Mouse (Mus musculus): Measurements from ENCODE around the gene Edrf1. TPM values are rescaled to one million over a fixed set of nuclear protein-coding genes. Genes with fewer than 3 reads are reported as not detected.

Gene Edrf1
- polyA plus RNA-seq, 1 experiment from 2014 or later, result 4.5 TPM

DNA sequence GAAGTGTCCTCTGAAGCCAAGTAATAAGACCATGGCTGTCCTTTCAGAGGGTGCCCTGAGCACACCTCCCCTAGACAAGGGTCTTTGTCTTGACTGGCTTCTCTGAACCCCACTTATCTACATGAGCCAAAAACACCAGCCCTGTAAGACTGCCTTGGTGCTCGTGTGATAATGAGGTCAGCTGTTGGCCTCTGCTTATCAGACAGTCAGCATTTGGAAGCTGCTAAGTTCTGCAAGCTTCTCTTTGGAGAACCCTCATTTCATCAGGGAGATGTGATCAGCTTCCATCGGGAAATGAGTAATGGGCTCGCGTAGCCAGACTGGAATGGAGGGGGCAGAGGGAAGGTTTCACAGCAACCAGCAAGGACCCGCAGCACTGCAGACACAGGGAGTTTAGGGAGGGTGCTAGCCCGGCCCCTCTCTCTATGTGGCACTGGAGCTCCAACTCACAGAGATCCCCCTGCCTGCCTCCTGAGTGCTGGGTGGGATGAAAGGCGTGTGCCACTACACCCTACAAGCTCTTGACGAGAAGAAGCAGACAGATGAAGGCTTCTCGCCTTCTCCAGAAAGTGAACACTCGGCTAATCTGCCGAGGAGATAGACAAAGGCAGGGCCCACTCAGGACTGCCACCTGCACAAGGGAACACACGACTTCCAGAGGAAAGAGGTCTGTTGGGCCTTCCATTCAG, 60.8 kb downstream of the Edrf1 start:
- Histone ChIP-seq H3K27me3 (ENCODE audit: insufficient read depth, low read length) (no peaks in the 10 kb centered on the region), H3K9ac (replicated peaks) (peak overlapping the region; percentile 57), H3K9me3 (ENCODE audit: low read length) (no peaks in the 10 kb centered on the region), H3K4me2 (ENCODE audit: low read depth, low read length) (peak overlapping the region; percentile 73), H3K36me3 (replicated peaks; ENCODE audit: insufficient read depth, low read length) (peaks cover 54% of the 10 kb centered on the region), H3K4me1 (ENCODE audit: insufficient read depth) (peaks cover 9% of the 10 kb centered on the region), H3K4me3 (ENCODE audit: low read depth, low read length) (peak overlapping the region; percentile 30), H3K27ac (ENCODE audit: low read depth) (peak overlapping the region; percentile 85)
- 54% methylated on average over 12 of the region's 12 CpGs for WGBS (ENCODE audit: insufficient replicate concordance)
- no peak for TF ChIP-seq CTCF (IDR thresholded peaks at IDR 0.05; ENCODE audit: low read depth)
- peak; percentile 99 for TF ChIP-seq EP300 (IDR thresholded peaks at IDR 0.05; ENCODE audit: low read depth)
- peak; percentile 34 for DNase-seq
- peak; percentile 68 for ATAC-seq

DNA sequence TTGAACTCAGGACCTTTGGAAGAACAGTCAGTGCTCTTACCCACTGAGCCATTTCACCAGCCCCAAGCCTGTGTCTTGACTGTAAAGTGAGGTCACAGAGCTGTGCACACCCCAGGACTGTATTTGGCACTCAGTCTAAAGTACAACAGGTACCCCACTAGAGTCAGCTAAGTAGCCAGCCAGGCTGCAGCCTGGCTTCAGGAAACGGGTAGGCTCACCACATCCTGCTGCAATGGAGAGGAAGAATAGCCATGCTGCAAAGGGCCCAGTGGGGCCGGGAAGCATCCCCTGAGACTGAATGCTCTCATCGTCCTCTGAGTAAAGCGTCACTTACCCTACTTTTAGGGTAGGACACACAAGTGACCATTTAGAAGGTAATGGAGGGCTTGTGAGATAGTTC, 62.5 kb downstream of the Edrf1 start:
- H3K27ac ChIP-seq (ENCODE audit: low read depth), result no peak overlapping the region

DNA sequence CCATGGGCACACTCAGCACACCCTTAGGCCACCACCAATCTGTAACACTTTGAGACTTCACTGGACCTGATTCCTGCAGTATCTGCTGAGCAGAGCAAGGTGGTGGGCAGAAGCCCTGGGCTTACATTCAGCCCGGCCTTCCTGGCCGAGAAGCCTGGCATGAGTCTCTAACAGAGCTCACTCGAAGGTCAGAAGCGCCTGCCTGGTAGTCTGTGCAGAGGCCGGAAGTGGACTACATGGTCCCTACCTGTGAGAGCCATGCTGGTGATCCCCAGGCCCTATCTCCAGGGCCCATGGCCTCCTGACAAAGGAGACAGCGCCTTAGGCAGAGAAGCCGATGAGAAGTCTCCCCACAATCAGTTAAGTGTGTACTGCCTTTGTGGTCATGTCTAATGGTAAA, 64.0 kb downstream of the Edrf1 start:
- peaks cover 40% of the 10 kb centered on the region for H3K36me3 ChIP-seq (replicated peaks; ENCODE audit: insufficient read depth, low read length)
- peak overlapping the region; percentile 58 for H3K9ac ChIP-seq (replicated peaks)

More for the DNA sequence above, 62.5 kb downstream of the Edrf1 start:
- no peak for ATAC-seq
- Histone ChIP-seq H3K36me3 (replicated peaks; ENCODE audit: insufficient read depth, low read length) (peaks cover 50% of the 10 kb centered on the region), H3K9ac (replicated peaks) (peak overlapping the region; percentile 58; the same call in 1 of the 2 replicates), H3K4me2 (ENCODE audit: low read depth, low read length) (peak overlapping the region; percentile 73), H3K4me1 (ENCODE audit: insufficient read depth) (peaks cover 15% of the 10 kb centered on the region), H3K9me3 (ENCODE audit: low read length) (no peaks in the 10 kb centered on the region), H3K4me3 (ENCODE audit: low read depth, low read length) (peak overlapping the region; percentile 56), H3K27me3 (ENCODE audit: insufficient read depth, low read length) (no peaks in the 10 kb centered on the region)
- TF ChIP-seq EP300 (IDR thresholded peaks at IDR 0.05; ENCODE audit: low read depth) (no peak), CTCF (IDR thresholded peaks at IDR 0.05; ENCODE audit: low read depth) (no peak)
- no peak for DNase-seq
- WGBS (ENCODE audit: insufficient replicate concordance), result 58% methylated on average over 4 of the region's 4 CpGs

DNA sequence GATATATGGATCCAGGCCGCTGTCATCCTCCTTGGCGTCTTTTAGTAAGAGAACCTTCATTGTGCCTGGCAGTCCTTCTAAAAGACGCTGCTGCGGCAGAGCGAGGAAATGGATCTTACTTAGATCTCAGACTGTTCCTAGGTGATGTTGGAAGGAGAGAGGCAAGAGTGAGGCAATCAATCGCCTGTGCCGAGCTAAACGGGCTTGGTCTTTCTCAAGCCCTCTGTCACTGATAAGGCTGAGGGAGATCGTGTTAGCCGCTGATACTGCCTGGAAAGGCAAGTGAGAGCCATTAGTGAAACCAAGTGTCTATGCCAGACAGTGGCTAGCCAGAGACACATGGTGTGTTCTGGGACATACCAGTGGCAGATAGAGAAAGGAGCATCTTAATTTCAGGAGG, 65.0 kb downstream of the Edrf1 start:
- Histone ChIP-seq H3K4me2 (ENCODE audit: low read depth, low read length) (peak overlapping the region; percentile 73), H3K4me1 (ENCODE audit: insufficient read depth) (peaks cover 11% of the 10 kb centered on the region), H3K4me3 (ENCODE audit: low read depth, low read length) (peak overlapping the region; percentile 56), H3K27me3 (ENCODE audit: insufficient read depth, low read length) (no peaks in the 10 kb centered on the region), H3K27ac (ENCODE audit: low read depth) (peak overlapping the region; percentile 85), H3K36me3 (replicated peaks; ENCODE audit: insufficient read depth, low read length) (peaks cover 30% of the 10 kb centered on the region), H3K9me3 (ENCODE audit: low read length) (no peaks in the 10 kb centered on the region), H3K9ac (replicated peaks) (peak overlapping the region; percentile 58)
- WGBS (ENCODE audit: insufficient replicate concordance), result 46% methylated on average over 10 of the region's 10 CpGs
- TF ChIP-seq EP300 (IDR thresholded peaks at IDR 0.05; ENCODE audit: low read depth) (peak; percentile 98), CTCF (IDR thresholded peaks at IDR 0.05; ENCODE audit: low read depth) (no peak)
- ATAC-seq (peak; percentile 93), DNase-seq (peak; percentile 74)

More for the DNA sequence above, 64.0 kb downstream of the Edrf1 start:
- H3K27me3 ChIP-seq (ENCODE audit: insufficient read depth, low read length), result no peaks in the 10 kb centered on the region
- WGBS (ENCODE audit: insufficient replicate concordance), result 75% methylated on average over 7 of the region's 7 CpGs
- no peaks in the 10 kb centered on the region for H3K9me3 ChIP-seq (ENCODE audit: low read length)
- ATAC-seq (no peak), DNase-seq (no peak)
- peak overlapping the region; percentile 85 for H3K27ac ChIP-seq (ENCODE audit: low read depth)
- H3K4me1 ChIP-seq (ENCODE audit: insufficient read depth), result peaks cover 15% of the 10 kb centered on the region
- peak overlapping the region; percentile 73 for H3K4me2 ChIP-seq (ENCODE audit: low read depth, low read length)
- TF ChIP-seq EP300 (IDR thresholded peaks at IDR 0.05; ENCODE audit: low read depth) (no peak), CTCF (IDR thresholded peaks at IDR 0.05; ENCODE audit: low read depth) (no peak)
- H3K4me3 ChIP-seq (ENCODE audit: low read depth, low read length), result peak overlapping the region; percentile 56

DNA sequence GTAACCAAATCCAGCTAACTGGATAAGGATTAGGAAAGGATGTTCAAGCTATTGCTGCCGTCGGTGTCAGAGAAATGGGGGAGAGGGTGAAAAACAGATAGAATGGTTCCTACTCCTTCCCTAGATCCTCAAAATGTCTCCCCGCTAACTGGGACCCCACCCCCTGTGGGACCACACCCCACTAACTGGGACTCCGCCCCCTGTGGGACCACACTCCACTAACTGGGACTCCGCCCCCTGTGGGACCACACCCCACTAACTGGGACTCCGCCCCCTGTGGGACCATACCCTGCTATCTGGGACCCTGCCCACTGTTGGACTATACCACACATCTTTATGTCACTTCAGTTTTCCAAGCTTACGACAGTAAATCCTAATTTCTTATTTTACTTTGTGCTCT, 66.6 kb downstream of the Edrf1 start:
- TF ChIP-seq CTCF (IDR thresholded peaks at IDR 0.05; ENCODE audit: low read depth) (no peak), EP300 (IDR thresholded peaks at IDR 0.05; ENCODE audit: low read depth) (no peak)
- H3K4me2 ChIP-seq (ENCODE audit: low read depth, low read length), result no peak overlapping the region
- ATAC-seq (no peak), DNase-seq (no peak)
- no peak overlapping the region for H3K4me3 ChIP-seq (ENCODE audit: low read depth, low read length)
- peaks cover 21% of the 10 kb centered on the region for H3K36me3 ChIP-seq (replicated peaks; ENCODE audit: insufficient read depth, low read length)
- H3K9me3 ChIP-seq (ENCODE audit: low read length), result no peaks in the 10 kb centered on the region
- H3K27ac ChIP-seq (ENCODE audit: low read depth), result no peak overlapping the region
- H3K4me1 ChIP-seq (ENCODE audit: insufficient read depth), result peaks cover 12% of the 10 kb centered on the region
- 91% methylated on average over 7 of the region's 7 CpGs for WGBS (ENCODE audit: insufficient replicate concordance)
- H3K9ac ChIP-seq (replicated peaks), result no peak overlapping the region
- H3K27me3 ChIP-seq (ENCODE audit: insufficient read depth, low read length), result no peaks in the 10 kb centered on the region

DNA sequence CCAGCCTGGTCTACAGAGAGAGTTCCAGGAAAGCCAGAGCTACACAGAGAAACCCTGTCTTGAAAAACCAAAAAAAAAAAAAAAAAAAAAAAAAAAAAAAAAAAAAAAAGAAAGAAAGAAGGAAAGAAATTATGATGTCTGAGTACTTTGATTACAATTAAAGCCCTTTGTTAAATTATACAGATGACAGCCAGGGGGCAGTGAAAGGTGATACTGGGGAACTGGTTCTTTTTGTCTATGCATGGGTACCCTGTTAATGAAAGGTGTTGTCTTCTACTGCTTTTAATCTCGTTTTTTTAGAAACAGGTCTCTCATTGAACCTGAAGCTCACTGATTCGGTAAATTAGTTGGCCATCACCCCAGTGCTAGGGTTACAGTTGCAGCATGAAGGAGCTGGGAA, 70.0 kb downstream of the Edrf1 start:
- Histone ChIP-seq H3K4me2 (ENCODE audit: low read depth, low read length) (no peak overlapping the region), H3K27me3 (ENCODE audit: insufficient read depth, low read length) (no peaks in the 10 kb centered on the region), H3K4me3 (ENCODE audit: low read depth, low read length) (no peak overlapping the region), H3K27ac (ENCODE audit: low read depth) (no peak overlapping the region), H3K9me3 (ENCODE audit: low read length) (no peaks in the 10 kb centered on the region), H3K4me1 (ENCODE audit: insufficient read depth) (peaks cover 20% of the 10 kb centered on the region), H3K9ac (replicated peaks) (no peak overlapping the region), H3K36me3 (replicated peaks; ENCODE audit: insufficient read depth, low read length) (no peaks in the 10 kb centered on the region; the same call in 1 of the 2 replicates)
- TF ChIP-seq CTCF (IDR thresholded peaks at IDR 0.05; ENCODE audit: low read depth) (peak; percentile 41), EP300 (IDR thresholded peaks at IDR 0.05; ENCODE audit: low read depth) (no peak)
- WGBS (ENCODE audit: insufficient replicate concordance), result 88% methylated on average over 2 of the region's 2 CpGs
- ATAC-seq, result no peak
- DNase-seq, result no peak

Measured in liver, postnatal 0 days (tissue).